Mouse (Mus musculus) lung, postnatal 4 days (tissue): ENCODE data around the gene Myo1h.
A peak's percentile ranks its signal among the peaks of the same experiment; 100 is the strongest.

ENCODE experiments used
- DNase-seq, 2 experiments: peaks; one replicate each; pipeline ENCODE4 v3.0.0; 2021

The Myo1h gene

GRCm38 (mm10) chr5:114406592-114406991, 117.6 kb downstream of the Myo1h start:
- DNase-seq = peak in 1 of 2 experiments; percentile 35

DNA sequence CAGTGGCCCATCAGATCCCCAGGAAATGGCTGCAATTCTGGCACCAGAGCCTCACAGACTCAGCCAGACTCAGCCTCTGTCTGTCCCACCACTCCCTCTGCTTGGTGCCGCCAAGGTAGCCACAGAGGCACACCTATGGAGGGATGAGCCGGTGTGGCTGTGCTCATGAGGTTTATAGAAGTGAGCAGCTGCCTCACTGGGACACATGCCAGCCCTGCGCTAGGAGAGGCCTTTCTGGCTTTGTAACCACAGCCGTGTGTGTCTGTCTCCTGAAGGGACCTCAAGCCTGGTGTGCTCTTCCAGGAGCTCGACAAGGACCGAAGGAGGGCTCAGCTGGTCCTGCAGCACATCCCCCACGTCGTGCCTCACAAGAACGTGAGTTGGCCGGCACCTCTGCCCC, 118.3 kb downstream of the Myo1h start:
- DNase-seq = no peak

DNA sequence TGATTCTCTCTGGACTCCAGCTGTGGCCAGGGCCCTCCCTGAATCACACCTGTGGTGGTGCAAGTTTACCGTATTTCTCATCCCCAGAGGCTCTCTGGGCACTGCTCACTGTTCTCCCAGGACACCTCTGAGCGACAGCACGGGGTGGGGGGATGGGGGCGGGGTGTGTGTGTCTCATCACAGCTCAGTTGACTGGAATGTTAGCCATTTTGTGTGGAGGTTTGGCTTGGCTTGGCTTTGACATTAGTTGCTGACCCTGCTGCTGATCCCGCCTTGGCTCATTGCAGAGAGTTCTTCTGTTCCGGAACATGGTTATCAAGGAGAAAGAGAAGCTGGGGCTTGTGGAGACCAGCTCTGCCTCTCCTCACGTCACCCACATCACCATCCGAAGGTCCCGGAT, 118.8 kb downstream of the Myo1h start:
- DNase-seq = peak in 1 of 2 experiments; percentile 62

GRCm38 (mm10) chr5:114408846-114409245, 119.9 kb downstream of the Myo1h start:
- DNase-seq = no peak

GRCm38 (mm10) chr5:114410429-114410828, 121.5 kb downstream of the Myo1h start:
- DNase-seq = peak in 1 of 2 experiments; percentile 52

GRCm38 (mm10) chr5:114412361-114412998, 123.5 kb downstream of the Myo1h start:
- peak; percentile 34 to 73 for DNase-seq

GRCm38 (mm10) chr5:114413067-114413735, 124.2 kb downstream of the Myo1h start:
- DNase-seq = peak; percentile 63 to 90
